Mouse (Mus musculus) layer of hippocampus, postnatal 14 days (tissue): ENCODE measurements around the gene Purb. TPM values are rescaled to one million over a fixed set of nuclear protein-coding genes. Genes with fewer than 3 reads are reported as not detected.

Experiments used
- DNase-seq, 2 experiments: peaks; one replicate each; pipeline ENCODE4 v3.0.0; 2021 to 2022; ENCODE audit warnings: low spot score in 2 of 2, mixed read lengths in 1 of 2
- long read RNA-seq, 2 experiments: library from polyadenylated mRNA; stranded (forward); transcript quantifications; one replicate each; pipeline ENCODE4 v2.0.0; 2021
- total RNA-seq, 2 experiments: library from RNA; stranded (reverse); gene quantifications; 2 replicates each; pipeline ENCODE4 v1.2.3; 2021

The Purb gene
- 100 to 1,000 TPM; 258 to 283 TPM for total RNA-seq
- long read RNA-seq, experiment 1, full-length matches to known transcripts, result 157 of 158 reads
- long read RNA-seq, experiment 1, partial matches to known transcripts, result 0 of 158 reads
- long read RNA-seq, experiment 1, other reads (novel, unspliced or antisense), result 1 of 158 reads
- long read RNA-seq, experiment 2, full-length matches to known transcripts, result 234 of 234 reads
- long read RNA-seq, experiment 2, partial matches to known transcripts, result 0 of 234 reads
- long read RNA-seq, experiment 2, other reads (novel, unspliced or antisense), result 0 of 234 reads

- peak; percentile 90 to 91 for DNase-seq
These were observed at the start of gene Purb for GRCm38 (mm10) chr11:6475867-6476484. Gene Purb, minus strand, starts transcription at chr11:6475917.

GRCm38 (mm10) chr11:6525241-6525640 is 49.5 kb upstream of the Purb start:
- no peak for DNase-seq

GRCm38 (mm10) chr11:6524880-6525238 is 49.1 kb upstream of the Purb start:
- no peak for DNase-seq

GRCm38 (mm10) chr11:6524165-6524879 is 48.6 kb upstream of the Purb start:
- no peak for DNase-seq

- no peak for DNase-seq
These were observed 48.0 kb upstream of the Purb start for GRCm38 (mm10) chr11:6523662-6524088.

- no peak for DNase-seq
These were observed 47.2 kb upstream of the Purb start for GRCm38 (mm10) chr11:6522782-6523525.

GRCm38 (mm10) chr11:6520507-6521173 is 44.9 kb upstream of the Purb start, which contains the start of gene Myo1g:
Gene Myo1g, minus strand, starts transcription at chr11:6520965.
- no peak for DNase-seq

GRCm38 (mm10) chr11:6519491-6520033 is 43.8 kb upstream of the Purb start:
- no peak for DNase-seq

GRCm38 (mm10) chr11:6514837-6515236 is 39.1 kb upstream of the Purb start:
- DNase-seq, result no peak

GRCm38 (mm10) chr11:6508269-6508876 is 32.7 kb upstream of the Purb start:
- no peak for DNase-seq

GRCm38 (mm10) chr11:6506516-6506915 is 30.8 kb upstream of the Purb start:
- DNase-seq, result no peak

GRCm38 (mm10) chr11:6504689-6505088 is 29.0 kb upstream of the Purb start:
- DNase-seq, result no peak

GRCm38 (mm10) chr11:6504226-6504625 is 28.5 kb upstream of the Purb start:
- no peak for DNase-seq

GRCm38 (mm10) chr11:6502506-6502905 is 26.8 kb upstream of the Purb start:
- DNase-seq, result no peak

- DNase-seq, result no peak
These were observed 21.7 kb upstream of the Purb start for GRCm38 (mm10) chr11:6497311-6497948.

GRCm38 (mm10) chr11:6489691-6490503 is 14.2 kb upstream of the Purb start:
- no peak for DNase-seq

- no peak for DNase-seq
These were observed 13.5 kb upstream of the Purb start for GRCm38 (mm10) chr11:6489257-6489656.

GRCm38 (mm10) chr11:6488041-6488684 is 12.4 kb upstream of the Purb start:
- DNase-seq, result no peak
